Mouse (Mus musculus) limb, embryonic 11.5 days (tissue): ENCODE measurements around the gene Prkce. TPM values are rescaled to one million over a fixed set of nuclear protein-coding genes. Genes with fewer than 3 reads are reported as not detected.

ENCODE experiments used
- ATAC-seq: fragments of 200-750 bp; cut with Nextera tagmentation; 2 replicates; pipeline ENCODE4 v1.8.0; 2017; ENCODE audit warnings: low read depth; ENCODE audit not compliant: insufficient number of reproducible peaks, low FRiP score, low TSS enrichment
- DNase-seq: peaks from one replicate; pipeline ENCODE4 v3.0.0-alpha.2; 2015; ENCODE audit warnings: low spot score
- H3K27ac ChIP-seq: fragments of 300-500 bp; sonication (generic); replicated peaks from 2 replicates; pipeline ENCODE4 v1.5.1; 2014; ENCODE audit warnings: low read depth, mild to moderate bottlenecking, low read length
- H3K27me3 ChIP-seq: fragments of 300-500 bp; sonication (generic); 2 replicates; pipeline ENCODE4 v1.6.1; 2014; ENCODE audit warnings: mild to moderate bottlenecking, low read length, mixed read lengths; ENCODE audit not compliant: control insufficient read depth, insufficient read depth
- H3K36me3 ChIP-seq: fragments of 300-500 bp; sonication (generic); 2 replicates; pipeline ENCODE4 v1.6.1; 2014; ENCODE audit warnings: mild to moderate bottlenecking, low read length, moderate library complexity, mixed read lengths; ENCODE audit not compliant: control insufficient read depth, insufficient read depth
- H3K4me1 ChIP-seq: fragments of 300-500 bp; sonication (generic); 2 replicates; pipeline ENCODE4 v1.6.1; 2014; ENCODE audit warnings: low read length, mixed read lengths; ENCODE audit not compliant: control insufficient read depth, insufficient read depth
- H3K4me2 ChIP-seq: fragments of 300-500 bp; sonication (generic); 2 replicates; pipeline ENCODE4 v1.6.1; 2014; ENCODE audit warnings: low read depth, mild to moderate bottlenecking, moderate library complexity; ENCODE audit not compliant: severe bottlenecking
- H3K4me3 ChIP-seq: fragments of 300-500 bp; sonication (generic); 2 replicates; pipeline ENCODE4 v1.5.1; 2014; ENCODE audit warnings: low read depth, low read length
- H3K9ac ChIP-seq: fragments of 300-500 bp; sonication (generic); 2 replicates; pipeline ENCODE4 v1.6.1; 2014; ENCODE audit warnings: mild to moderate bottlenecking, low read length
- H3K9me3 ChIP-seq: fragments of 300-500 bp; sonication (generic); 2 replicates; pipeline ENCODE4 v1.6.1; 2016; ENCODE audit warnings: low read length; ENCODE audit not compliant: control insufficient read depth
- WGBS: fragments of 180-500 bp; shearing (Covaris S2); extraction: QIAGEN DNeasy Blood & Tissue Kit; methylation state at CpG from one replicate; pipeline ENCODE4 v1.1.7; 2014; 5-methylcytosine and 5-hydroxymethylcytosine counted together
- polyA plus RNA-seq: library from polyadenylated mRNA; unstranded; fragments of >200 nt; fragmentation: Nextera tagmentation; extraction: Ambion mirVana; gene quantifications from 2 replicates; pipeline ENCODE4 v1.2.1, GENCODE M21; 2014

Prkce gene
- polyA plus RNA-seq, 1 experiment from 2014 or later: 5.1 TPM

- Histone ChIP-seq H3K4me1 (0 out of 2 replicates have a peak, but pooled peaks cover 4% of the 10 kb centered on the region), H3K27ac (no peak overlapping the region), H3K9me3 (no peaks in the 10 kb centered on the region), H3K36me3 (no peaks in the 10 kb centered on the region), H3K27me3 (no peaks in the 10 kb centered on the region), H3K4me3 (no peak overlapping the region), H3K9ac (no peak overlapping the region), H3K4me2 (no peak overlapping the region)
- ATAC-seq (no peak), DNase-seq (no peak)
- WGBS: 88% methylated on average over 9 of the region's 9 CpGs
These were observed 67.1 kb downstream of the Prkce start for GRCm38 (mm10) chr17:86234587-86235150.

- no peaks in the 10 kb centered on the region for H3K36me3 ChIP-seq
- no peaks in the 10 kb centered on the region for H3K27me3 ChIP-seq
- no peak for DNase-seq
- H3K4me3 ChIP-seq: no peak overlapping the region
- no peak for ATAC-seq
- H3K9me3 ChIP-seq: no peaks in the 10 kb centered on the region
- 0 out of 2 replicates have a peak, but pooled peaks cover 4% of the 10 kb centered on the region for H3K4me1 ChIP-seq
- no peak overlapping the region for H3K9ac ChIP-seq
- no peak overlapping the region for H3K4me2 ChIP-seq
- WGBS: 88% methylated on average over 10 of the region's 10 CpGs
- H3K27ac ChIP-seq: no peak overlapping the region
These were observed 68.6 kb downstream of the Prkce start for GRCm38 (mm10) chr17:86236026-86236712.

GRCm38 (mm10) chr17:86236861-86237763 is 69.5 kb downstream of the Prkce start:
- Histone ChIP-seq H3K36me3 (no peaks in the 10 kb centered on the region), H3K4me1 (no peaks in the 10 kb centered on the region), H3K27me3 (no peaks in the 10 kb centered on the region), H3K9ac (no peak overlapping the region), H3K4me3 (no peak overlapping the region), H3K27ac (no peak overlapping the region), H3K4me2 (no peak overlapping the region), H3K9me3 (no peaks in the 10 kb centered on the region)
- ATAC-seq (no peak), DNase-seq (no peak)
- 88% methylated on average over 16 of the region's 16 CpGs for WGBS

- Histone ChIP-seq H3K36me3 (no peaks in the 10 kb centered on the region), H3K9me3 (no peaks in the 10 kb centered on the region), H3K4me1 (no peaks in the 10 kb centered on the region), H3K9ac (no peak overlapping the region), H3K4me3 (no peak overlapping the region), H3K27me3 (no peaks in the 10 kb centered on the region), H3K4me2 (no peak overlapping the region), H3K27ac (no peak overlapping the region)
- 88% methylated on average over 9 of the region's 9 CpGs for WGBS
- ATAC-seq (no peak), DNase-seq (no peak)
These were observed 74.7 kb downstream of the Prkce start for GRCm38 (mm10) chr17:86242291-86242690.

DNA sequence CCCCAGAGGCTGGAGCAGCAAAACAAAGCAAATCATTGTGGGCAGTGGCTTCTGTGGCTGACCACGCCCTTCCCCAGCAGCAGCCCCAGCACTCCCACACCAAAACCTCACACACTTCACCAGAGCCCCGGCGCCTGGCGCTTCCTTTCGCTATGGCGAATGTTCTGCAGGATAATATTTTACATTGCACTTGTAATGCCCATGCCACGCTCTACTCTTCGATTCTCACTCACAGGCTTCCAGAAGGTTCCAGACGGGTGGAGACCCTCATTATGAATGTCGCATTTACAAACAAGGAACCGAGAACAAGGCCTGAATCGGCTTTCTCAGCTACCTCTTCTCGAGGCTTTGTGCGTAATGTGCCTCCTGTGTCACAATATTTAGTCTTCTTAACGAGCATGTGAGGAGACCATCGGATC is 75.5 kb downstream of the Prkce start:
- Histone ChIP-seq H3K36me3 (no peaks in the 10 kb centered on the region), H3K4me3 (no peak overlapping the region), H3K4me1 (no peaks in the 10 kb centered on the region), H3K4me2 (no peak overlapping the region), H3K27me3 (no peaks in the 10 kb centered on the region), H3K9ac (no peak overlapping the region), H3K9me3 (no peaks in the 10 kb centered on the region), H3K27ac (no peak overlapping the region)
- 88% methylated on average over 16 of the region's 16 CpGs for WGBS
- ATAC-seq (no peak), DNase-seq (no peak)

DNA sequence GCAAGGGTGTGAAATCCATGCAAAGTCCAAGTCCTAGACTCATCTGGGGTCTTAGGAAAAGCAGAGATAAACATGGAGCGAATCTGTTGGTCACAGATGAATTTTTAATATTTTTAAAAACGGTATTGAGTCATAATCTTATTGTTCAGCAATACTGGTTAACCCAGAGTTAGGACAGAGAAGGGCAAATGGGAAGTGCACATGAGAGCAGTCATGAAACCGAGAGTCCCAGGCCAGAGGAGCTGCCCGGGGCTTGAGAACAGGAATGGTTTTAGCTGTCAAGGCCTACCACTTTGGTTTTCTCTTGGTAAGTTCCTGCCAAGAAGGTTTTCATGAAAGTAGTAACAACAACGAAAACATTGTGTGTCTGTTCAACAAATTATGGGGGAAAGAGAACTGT is 76.8 kb downstream of the Prkce start:
- no peaks in the 10 kb centered on the region for H3K27me3 ChIP-seq
- no peak overlapping the region for H3K9ac ChIP-seq
- H3K4me1 ChIP-seq: no peaks in the 10 kb centered on the region

GRCm38 (mm10) chr17:86248832-86249231 is 81.2 kb downstream of the Prkce start:
- DNase-seq (no peak), ATAC-seq (no peak)
- no peak overlapping the region for H3K4me2 ChIP-seq
- no peak overlapping the region for H3K27ac ChIP-seq
- no peaks in the 10 kb centered on the region for H3K36me3 ChIP-seq
- no peaks in the 10 kb centered on the region for H3K4me1 ChIP-seq
- no peaks in the 10 kb centered on the region for H3K9me3 ChIP-seq
- H3K27me3 ChIP-seq: no peaks in the 10 kb centered on the region
- no peak overlapping the region for H3K4me3 ChIP-seq
- WGBS: 90% methylated on average over 8 of the region's 8 CpGs
- no peak overlapping the region for H3K9ac ChIP-seq

More for the DNA sequence above, 76.8 kb downstream of the Prkce start:
- no peaks in the 10 kb centered on the region for H3K9me3 ChIP-seq
- no peaks in the 10 kb centered on the region for H3K36me3 ChIP-seq
- H3K4me2 ChIP-seq: no peak overlapping the region
- ATAC-seq: no peak
- no peak for DNase-seq
- no peak overlapping the region for H3K4me3 ChIP-seq
- H3K27ac ChIP-seq: no peak overlapping the region
- 92% methylated on average over 5 of the region's 5 CpGs for WGBS

- Histone ChIP-seq H3K27ac (no peak overlapping the region), H3K4me1 (no peaks in the 10 kb centered on the region), H3K4me3 (no peak overlapping the region), H3K36me3 (no peaks in the 10 kb centered on the region), H3K27me3 (no peaks in the 10 kb centered on the region), H3K4me2 (no peak overlapping the region), H3K9ac (no peak overlapping the region), H3K9me3 (no peaks in the 10 kb centered on the region)
- no peak for DNase-seq
- 82% methylated on average over 21 of the region's 21 CpGs for WGBS
- ATAC-seq: no peak
These were observed 82.2 kb downstream of the Prkce start for GRCm38 (mm10) chr17:86249499-86250405.
